Mouse (Mus musculus): ENCODE results near the gene 1500009L16Rik. TPM values are rescaled to one million over a fixed set of nuclear protein-coding genes. Genes with fewer than 3 reads are reported as not detected.
A peak's percentile ranks its signal among the peaks of the same experiment; 100 is the strongest.

Gene 1500009L16Rik
- total RNA-seq, 2 experiments from 2014 or later, result 19.4 TPM

DNA sequence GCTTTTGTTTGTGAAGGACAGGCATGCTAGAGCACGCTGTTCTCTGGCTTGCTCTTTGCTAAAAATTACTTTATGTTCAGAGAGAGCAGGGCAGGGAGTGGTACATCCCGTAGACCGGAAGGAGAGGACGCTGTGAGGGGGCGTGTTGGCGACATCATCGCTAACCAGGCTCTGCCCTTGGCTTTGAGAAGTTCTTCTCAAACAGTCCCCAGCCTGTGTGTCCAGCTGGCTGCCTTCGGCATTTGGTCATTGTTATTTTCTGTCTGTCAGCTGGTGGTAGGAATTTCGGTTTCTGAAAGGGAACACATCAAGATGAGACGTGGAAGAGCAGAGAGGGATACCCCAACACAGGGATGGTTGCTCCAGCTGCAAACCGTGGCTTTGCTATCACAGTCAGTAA is 3.5 kb downstream of the 1500009L16Rik start:
- TF ChIP-seq CTCF (IDR thresholded peaks at IDR 0.05), result no peak
- DNase-seq (ENCODE audit: extremely low spot score in 1 of 2, low spot score in 2 of 2), result no peak
- Histone ChIP-seq H3K27ac (no peak overlapping the region), H3K4me3 (no peak overlapping the region)
- intact Hi-C loops (cut with DNase I), result loop anchor here (5.0 kb wide), 1 partner anchor 124 kb away; no protein-coding TSS in a partner anchor

GRCm38 (mm10) chr10:83727846-83728245 is 5.2 kb downstream of the 1500009L16Rik start:
- TF ChIP-seq CTCF (IDR thresholded peaks at IDR 0.05), result no peak
- intact Hi-C loops (cut with DNase I), result loop anchor here (5.0 kb wide), 1 partner anchor 126 kb away; no protein-coding TSS in a partner anchor
- H3K27ac ChIP-seq, result no peak overlapping the region
- DNase-seq (ENCODE audit: extremely low spot score in 1 of 2, low spot score in 2 of 2), result no peak
- no peak overlapping the region for H3K4me3 ChIP-seq

GRCm38 (mm10) chr10:83728529-83728928 is 5.9 kb downstream of the 1500009L16Rik start:
- no peak for DNase-seq (ENCODE audit: extremely low spot score in 1 of 2, low spot score in 2 of 2)
- Histone ChIP-seq H3K4me3 (no peak overlapping the region), H3K27ac (no peak overlapping the region)
- intact Hi-C loops (cut with DNase I), result loop anchor here (5.0 kb wide), 1 partner anchor 126 kb away; no protein-coding TSS in a partner anchor
- TF ChIP-seq CTCF (IDR thresholded peaks at IDR 0.05), result no peak

- H3K27ac ChIP-seq, result no peak overlapping the region
- intact Hi-C loops (cut with DNase I), result loop anchor here (5.0 kb wide), 1 partner anchor 127 kb away; no protein-coding TSS in a partner anchor
- DNase-seq (ENCODE audit: extremely low spot score in 1 of 2, low spot score in 2 of 2), result no peak
- no peak for TF ChIP-seq CTCF (IDR thresholded peaks at IDR 0.05)
- no peak overlapping the region for H3K4me3 ChIP-seq
These were observed 6.4 kb downstream of the 1500009L16Rik start for GRCm38 (mm10) chr10:83729076-83729475.

DNA sequence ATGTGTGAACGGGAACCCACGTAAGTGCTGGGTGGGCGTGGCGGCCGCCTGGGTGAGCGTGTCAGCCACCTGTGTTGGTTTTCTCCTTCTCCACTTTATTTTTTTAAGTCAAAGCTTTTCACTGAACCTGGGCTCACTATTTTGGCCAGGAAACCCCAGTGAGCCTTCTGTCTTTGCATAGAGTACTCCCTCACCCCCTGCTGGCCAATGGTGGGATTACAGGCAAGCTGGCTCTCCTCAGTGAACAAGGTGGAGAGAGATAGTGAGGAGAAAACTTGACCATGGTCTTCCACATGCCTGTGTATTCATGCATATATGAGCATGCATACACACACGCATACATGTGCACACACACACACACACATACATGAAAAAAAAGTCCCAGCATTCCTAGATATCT is 6.8 kb downstream of the 1500009L16Rik start:
- no peak overlapping the region for H3K4me3 ChIP-seq
- intact Hi-C loops (cut with DNase I), result loop anchor here (5.0 kb wide), 1 partner anchor 127 kb away; no protein-coding TSS in a partner anchor
- peak; percentile 80 to 93 for DNase-seq (ENCODE audit: extremely low spot score in 1 of 2, low spot score in 2 of 2)
- H3K27ac ChIP-seq, result no peak overlapping the region
- TF ChIP-seq CTCF (IDR thresholded peaks at IDR 0.05), result peak; percentile 94

DNA sequence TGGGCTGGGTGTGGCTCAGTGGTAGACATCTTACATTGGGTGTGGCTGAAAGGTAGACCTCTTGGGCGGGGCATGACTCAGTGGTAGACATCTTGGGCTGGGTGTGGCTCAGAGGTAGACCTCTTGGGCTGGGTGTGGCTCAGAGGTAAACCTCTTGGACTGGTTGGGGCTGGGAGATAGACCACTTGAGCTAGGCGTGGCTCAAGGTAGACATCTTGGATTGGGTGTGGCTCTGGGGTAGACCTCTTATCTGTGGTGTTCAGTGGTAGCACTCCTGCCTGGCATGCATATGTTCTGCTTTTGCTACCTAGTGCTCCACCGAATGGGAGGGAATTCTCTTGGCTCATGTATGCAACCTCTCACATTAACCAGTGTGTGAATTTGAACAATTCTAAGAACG is 11.1 kb downstream of the 1500009L16Rik start:
- H3K27ac ChIP-seq, result no peak overlapping the region
- no peak for TF ChIP-seq CTCF (IDR thresholded peaks at IDR 0.05)
- intact Hi-C loops (cut with DNase I), result no loop called here
- no peak for DNase-seq (ENCODE audit: extremely low spot score in 1 of 2, low spot score in 2 of 2)
- no peak overlapping the region for H3K4me3 ChIP-seq

GRCm38 (mm10) chr10:83738996-83739655 is 16.5 kb downstream of the 1500009L16Rik start:
- intact Hi-C loops (cut with DNase I), result no loop called here
- no peak; the same call in 1 of the 2 replicates for TF ChIP-seq CTCF (IDR thresholded peaks at IDR 0.05)
- DNase-seq (ENCODE audit: extremely low spot score in 1 of 2, low spot score in 2 of 2), result no peak
- Histone ChIP-seq H3K4me3 (no peak overlapping the region), H3K27ac (no peak overlapping the region)

DNA sequence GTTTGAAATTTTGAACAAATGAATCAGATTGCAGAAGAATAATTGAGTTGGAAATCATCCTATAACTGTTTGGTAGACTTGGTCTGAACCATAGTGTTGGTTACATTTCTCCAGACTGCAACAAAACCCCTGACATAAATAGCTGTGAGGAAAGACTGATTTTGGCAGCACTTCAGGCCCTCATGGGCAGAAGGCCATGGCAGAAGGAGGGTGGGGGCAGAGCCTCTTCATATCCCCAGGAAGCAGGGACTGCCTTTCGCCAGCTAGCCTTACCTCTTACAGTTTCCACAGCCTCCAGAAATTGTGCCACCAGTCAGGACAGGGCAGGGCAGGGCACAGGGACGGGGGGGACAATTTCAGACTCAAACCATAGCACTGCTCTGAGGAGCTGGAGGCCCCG is 22.0 kb downstream of the 1500009L16Rik start:
- no peak for TF ChIP-seq CTCF (IDR thresholded peaks at IDR 0.05)
- H3K4me3 ChIP-seq, result no peak overlapping the region
- intact Hi-C loops (cut with DNase I), result no loop called here
- no peak overlapping the region for H3K27ac ChIP-seq
- DNase-seq (ENCODE audit: extremely low spot score in 1 of 2, low spot score in 2 of 2), result no peak

DNA sequence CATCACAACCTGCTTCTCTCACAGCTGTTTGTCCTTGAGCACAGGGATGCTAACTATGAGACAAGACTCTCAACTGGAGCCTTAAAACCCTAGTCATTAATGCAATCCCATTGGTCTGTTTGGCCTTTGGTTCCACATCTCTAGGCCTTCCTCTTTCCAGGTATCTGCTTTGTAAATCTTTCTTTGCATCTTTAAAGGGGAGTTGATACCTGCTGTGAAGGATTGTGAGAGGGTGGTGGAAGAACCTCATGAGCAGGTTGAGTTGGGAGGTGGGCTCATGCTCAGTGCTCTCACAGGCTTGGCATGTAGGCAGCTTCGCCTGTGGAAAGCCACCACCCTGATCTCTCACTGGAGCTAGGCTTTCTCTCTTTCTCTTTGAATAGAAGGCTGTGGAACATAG is 30.4 kb downstream of the 1500009L16Rik start:
- Histone ChIP-seq H3K27ac (no peak overlapping the region), H3K4me3 (no peak overlapping the region)
- TF ChIP-seq CTCF (IDR thresholded peaks at IDR 0.05), result no peak
- DNase-seq (ENCODE audit: extremely low spot score in 1 of 2, low spot score in 2 of 2), result no peak
- intact Hi-C loops (cut with DNase I), result no loop called here

- no peak for TF ChIP-seq CTCF (IDR thresholded peaks at IDR 0.05)
- no peak for DNase-seq (ENCODE audit: extremely low spot score in 1 of 2, low spot score in 2 of 2)
- Histone ChIP-seq H3K27ac (no peak overlapping the region), H3K4me3 (no peak overlapping the region)
- intact Hi-C loops (cut with DNase I), result no loop called here
These were observed 34.8 kb downstream of the 1500009L16Rik start for GRCm38 (mm10) chr10:83757343-83757962.

- intact Hi-C loops (cut with DNase I), result no loop called here
- H3K4me3 ChIP-seq, result no peak overlapping the region
- DNase-seq (ENCODE audit: extremely low spot score in 1 of 2, low spot score in 2 of 2), result no peak
- no peak overlapping the region for H3K27ac ChIP-seq
- TF ChIP-seq CTCF (IDR thresholded peaks at IDR 0.05), result no peak
These were observed 36.1 kb downstream of the 1500009L16Rik start for GRCm38 (mm10) chr10:83758732-83759131.

- no peak for DNase-seq (ENCODE audit: extremely low spot score in 1 of 2, low spot score in 2 of 2)
- H3K4me3 ChIP-seq, result no peak overlapping the region
- H3K27ac ChIP-seq, result no peak overlapping the region
- intact Hi-C loops (cut with DNase I), result no loop called here
- TF ChIP-seq CTCF (IDR thresholded peaks at IDR 0.05), result no peak
These were observed 37.9 kb downstream of the 1500009L16Rik start for GRCm38 (mm10) chr10:83760535-83760934.
